Mouse (Mus musculus) kidney, postnatal 10 days (tissue): Measurements from ENCODE around the gene G2e3.

Source experiments
- DNase-seq: peaks from one replicate; pipeline ENCODE4 v3.0.0; 2021; ENCODE audit warnings: mixed read lengths

Gene G2e3

DNA sequence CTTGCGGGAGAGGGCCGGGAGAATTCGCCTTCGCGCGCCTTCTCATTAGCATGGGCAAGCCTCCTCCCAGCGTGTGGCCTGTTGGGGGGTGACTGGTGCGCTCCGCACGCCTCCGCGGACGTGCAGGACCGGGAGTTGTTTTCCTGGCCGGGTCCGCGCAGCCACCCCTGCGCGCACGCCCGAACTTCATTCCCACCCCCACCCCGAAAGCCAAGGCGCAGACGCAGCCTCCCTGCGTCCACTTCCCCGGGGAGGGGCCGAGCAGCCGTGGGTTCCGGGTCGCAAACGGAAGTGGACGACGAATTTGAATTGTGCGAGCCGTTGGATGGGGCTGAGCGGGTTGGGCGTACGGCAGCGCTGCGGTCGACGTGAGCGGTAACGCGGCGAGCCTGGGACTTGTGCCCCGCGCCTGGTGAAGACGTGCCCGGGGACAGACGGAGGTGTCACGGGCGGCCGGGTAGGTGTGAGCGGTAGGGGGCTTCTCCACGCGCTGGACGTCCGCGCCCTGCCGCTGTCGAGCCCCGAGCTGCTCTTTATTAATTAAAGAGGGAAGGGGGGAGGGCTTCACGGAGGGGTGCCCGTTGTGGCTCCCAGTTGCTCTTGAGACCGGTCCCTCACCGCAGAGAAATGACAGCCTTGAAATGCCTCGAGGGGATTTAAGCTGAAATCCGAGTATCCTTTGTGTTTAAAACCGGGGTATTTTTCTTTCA lies at the start of gene G2e3:
G2e3 (plus strand) TSS at position 74 of the 710 bp plus-strand sequence.
- peak; percentile 93 for DNase-seq

DNA sequence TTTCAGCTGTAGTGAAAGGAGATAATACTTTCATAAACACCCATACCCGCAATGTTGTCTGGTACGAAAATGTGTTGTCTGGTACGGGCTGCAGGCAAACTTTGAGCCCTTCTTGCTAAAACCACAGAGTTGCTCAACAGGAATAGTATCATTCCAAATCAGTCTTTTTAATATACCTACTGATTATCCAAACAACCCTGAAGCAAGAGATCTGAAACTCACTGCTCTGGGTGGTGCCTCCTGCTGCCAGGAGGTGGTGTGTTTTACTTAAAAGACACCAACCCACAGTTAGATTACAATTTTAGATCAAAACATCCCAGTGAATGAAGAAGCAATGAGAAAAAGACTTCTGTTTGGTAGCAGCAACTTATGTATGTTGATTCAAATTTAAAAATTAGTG lies 24.3 kb upstream of the G2e3 start:
- no peak for DNase-seq

- DNase-seq, result no peak
These were observed 21.0 kb upstream of the G2e3 start for GRCm38 (mm10) chr12:51326819-51327218.

GRCm38 (mm10) chr12:51337014-51337413 lies 10.8 kb upstream of the G2e3 start:
- DNase-seq, result no peak

- DNase-seq, result peak; percentile 43
These were observed 1.7 kb upstream of the G2e3 start for GRCm38 (mm10) chr12:51346121-51346520.

DNA sequence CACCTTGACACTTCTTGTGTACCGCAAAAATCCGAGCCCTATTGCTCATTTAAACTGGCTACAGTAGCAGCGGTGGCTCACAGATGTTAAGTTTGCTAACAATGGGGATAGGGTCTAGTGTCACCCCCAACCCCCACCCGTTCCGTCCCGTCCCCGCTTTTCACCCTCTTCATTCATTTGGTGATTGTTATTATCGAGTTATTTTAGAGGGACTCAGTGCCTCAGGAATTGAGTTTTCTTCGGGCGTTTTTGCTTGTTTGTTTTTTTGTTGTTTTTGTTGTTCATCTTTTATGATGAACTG lies 787 bp downstream of the G2e3 start:
- peak; percentile 13 for DNase-seq

DNA sequence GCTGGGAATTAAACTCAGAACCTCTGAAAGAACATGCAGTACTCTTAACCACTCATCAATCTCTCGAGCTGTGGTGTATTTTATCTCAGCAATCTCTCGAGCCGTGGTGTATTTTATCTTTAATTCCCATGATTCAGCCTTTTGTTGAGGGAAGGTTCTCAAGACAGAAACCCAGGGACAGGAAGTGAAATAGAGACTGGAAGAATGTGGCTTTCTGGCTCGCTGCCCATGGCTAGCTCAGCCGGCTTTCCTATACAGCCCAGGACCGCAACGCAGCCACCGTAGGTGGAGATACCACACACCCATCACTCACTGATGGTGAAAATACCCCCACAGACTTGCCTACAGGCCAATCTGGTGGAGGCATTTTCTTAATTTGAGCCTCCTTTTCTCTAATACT lies 7.4 kb downstream of the G2e3 start:
- peak; percentile 20 for DNase-seq

DNA sequence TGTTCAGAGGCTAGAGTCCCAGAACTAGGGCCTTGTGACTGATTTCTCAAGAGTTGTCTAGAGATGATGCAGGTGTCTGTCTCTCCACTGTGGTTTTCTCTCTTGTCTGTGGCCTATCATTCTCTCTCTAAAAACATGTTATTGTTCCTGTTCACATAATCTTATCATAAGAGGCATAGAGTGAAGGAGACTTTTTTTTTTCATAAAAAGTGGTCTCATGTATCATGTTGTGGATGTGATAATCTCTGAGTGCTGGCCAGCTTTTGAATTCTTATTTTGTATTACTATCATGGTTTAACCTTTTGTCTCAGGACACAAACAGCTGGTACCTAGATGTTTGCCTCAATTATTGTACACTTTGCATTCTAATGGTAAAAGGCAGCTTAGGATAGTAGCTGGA lies 13.4 kb downstream of the G2e3 start:
- DNase-seq, result no peak

GRCm38 (mm10) chr12:51362898-51363297 lies 15.0 kb downstream of the G2e3 start:
- no peak for DNase-seq

GRCm38 (mm10) chr12:51368504-51368903 lies 20.6 kb downstream of the G2e3 start:
- DNase-seq, result no peak

DNA sequence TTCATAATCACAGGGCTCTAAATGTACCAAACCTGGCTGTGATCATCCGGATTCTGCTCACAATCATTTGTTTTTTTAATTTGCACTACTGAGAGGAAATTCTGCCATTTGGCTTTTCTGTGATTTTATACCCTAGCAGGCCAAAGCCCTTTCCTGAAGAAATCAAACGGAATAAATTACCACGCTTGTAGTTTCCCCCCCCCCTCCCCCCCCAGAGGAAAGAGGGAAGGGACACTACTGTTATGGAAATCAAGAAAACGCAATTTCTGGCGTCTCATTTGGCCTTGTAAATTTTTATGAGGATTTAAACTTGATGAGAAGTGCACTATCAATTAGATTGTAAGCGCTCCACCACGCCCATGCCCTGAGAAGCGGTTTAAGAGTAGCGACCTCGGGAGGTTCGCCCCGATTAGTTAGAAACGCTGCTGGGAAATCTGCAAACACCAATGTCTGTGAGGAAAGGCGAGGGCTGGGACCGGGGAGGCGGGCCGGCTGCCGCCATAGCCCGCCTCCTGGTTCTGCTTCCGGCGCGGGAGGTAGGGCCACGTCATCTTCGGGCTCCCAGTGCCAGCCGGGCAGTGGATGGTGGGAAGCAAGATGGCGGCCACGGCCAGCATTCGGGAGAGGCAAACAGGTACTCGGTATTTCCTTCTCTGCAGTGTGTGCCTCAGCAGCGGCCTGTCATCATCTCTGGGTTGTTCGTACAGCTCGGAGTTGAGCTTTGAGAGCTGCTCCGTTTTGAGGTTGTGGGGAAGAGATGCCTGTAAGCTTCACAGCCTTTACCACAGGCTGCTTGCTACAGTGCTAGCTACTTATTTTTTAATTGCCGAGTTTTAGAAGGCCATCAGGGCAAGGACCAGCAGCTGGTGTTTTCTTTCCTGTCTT lies 29.4 kb downstream of the G2e3 start, which contains the start of gene Scfd1:
Scfd1 (plus strand) TSS at position 508 of the 885 bp plus-strand sequence.
- DNase-seq, result peak; percentile 96

DNA sequence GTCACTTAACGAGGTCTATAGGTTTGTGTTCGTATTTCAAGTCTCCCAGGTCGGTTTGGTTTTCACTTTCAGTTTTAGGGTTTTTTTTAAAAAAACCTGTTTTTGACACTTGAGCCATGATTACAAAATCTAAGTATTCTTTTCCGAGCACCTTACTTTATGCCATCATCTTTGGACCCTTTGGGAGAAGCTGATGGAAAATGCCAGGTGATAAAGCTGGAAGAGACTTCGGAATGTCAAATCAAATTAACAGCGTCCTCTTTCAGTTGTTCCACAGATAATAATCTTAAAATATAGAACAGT lies 30.0 kb downstream of the G2e3 start:
- DNase-seq, result no peak

DNA sequence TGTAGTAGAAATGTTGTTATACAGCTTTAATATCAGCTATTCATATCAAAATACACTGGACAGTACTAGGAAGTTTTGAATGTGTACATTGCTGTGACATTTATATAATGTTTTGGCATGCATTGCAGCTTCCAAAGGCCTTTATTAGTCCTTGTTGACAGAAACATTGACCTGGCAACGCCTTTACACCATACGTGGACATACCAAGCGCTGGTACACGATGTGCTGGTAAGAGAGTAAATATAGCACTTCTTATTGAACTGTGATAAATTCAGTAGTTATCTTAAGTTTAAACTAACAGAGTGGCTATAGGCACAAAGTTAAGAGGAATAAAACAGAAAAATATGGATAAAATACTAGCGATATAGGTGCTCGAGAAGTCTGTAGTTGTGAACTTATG lies 52.0 kb downstream of the G2e3 start:
- no peak for DNase-seq

GRCm38 (mm10) chr12:51402060-51402698 lies 54.3 kb downstream of the G2e3 start:
- peak; percentile 27 for DNase-seq

- no peak for DNase-seq
These were observed 56.2 kb downstream of the G2e3 start for GRCm38 (mm10) chr12:51403987-51404586.

- no peak for DNase-seq
These were observed 63.5 kb downstream of the G2e3 start for GRCm38 (mm10) chr12:51411362-51411761.
